Mouse (Mus musculus) embryonic facial prominence, embryonic 11.5 days (tissue): ENCODE results near the gene Gm43191. TPM values are rescaled to one million over a fixed set of nuclear protein-coding genes. Genes with fewer than 3 reads are reported as not detected.
"Not testable (repeated sequence)": the region's sequence is repeated elsewhere in the genome, so short reads cannot be mapped to it uniquely, and the experiment has no call there.

Source experiments
- ATAC-seq: fragments of 200-750 bp; cut with Nextera tagmentation; replicated peaks from 2 replicates; pipeline ENCODE4 v1.8.0; 2017; ENCODE audit warnings: low read depth; ENCODE audit not compliant: insufficient number of reproducible peaks, low FRiP score, low TSS enrichment
- DNase-seq: peaks from one replicate; pipeline ENCODE4 v3.0.0-alpha.2; 2015; ENCODE audit warnings: low spot score
- H3K27ac ChIP-seq: fragments of 300-500 bp; sonication (generic); replicated peaks from 2 replicates; pipeline ENCODE4 v1.5.1; 2014; ENCODE audit warnings: mild to moderate bottlenecking, low read depth, low read length, control low read depth
- H3K27me3 ChIP-seq: fragments of 300-500 bp; sonication (generic); 2 replicates; pipeline ENCODE4 v1.6.1; 2014; ENCODE audit warnings: mild to moderate bottlenecking, low read length, moderate library complexity, mixed read lengths; ENCODE audit not compliant: control insufficient read depth, insufficient read depth
- H3K36me3 ChIP-seq: fragments of 300-500 bp; sonication (generic); replicated peaks from 2 replicates; pipeline ENCODE4 v1.6.1; 2014; ENCODE audit warnings: low read depth, mild to moderate bottlenecking, low read length, moderate library complexity, mixed read lengths; ENCODE audit not compliant: control insufficient read depth, insufficient read depth
- H3K4me1 ChIP-seq: fragments of 300-500 bp; sonication (generic); 2 replicates; pipeline ENCODE4 v1.6.1; 2014; ENCODE audit warnings: low read length, mixed read lengths; ENCODE audit not compliant: control insufficient read depth, insufficient read depth
- H3K4me2 ChIP-seq: fragments of 300-500 bp; sonication (generic); 2 replicates; pipeline ENCODE4 v1.6.1; 2014; ENCODE audit warnings: low read depth, mild to moderate bottlenecking, control low read depth, low read length, moderate library complexity
- H3K4me3 ChIP-seq: fragments of 300-500 bp; sonication (generic); 2 replicates; pipeline ENCODE4 v1.5.1; 2014; ENCODE audit warnings: low read depth, low read length, control low read depth
- H3K9ac ChIP-seq: fragments of 300-500 bp; sonication (generic); replicated peaks from 2 replicates; pipeline ENCODE4 v1.6.1; 2014; ENCODE audit warnings: mild to moderate bottlenecking, control low read depth, low read length
- H3K9me3 ChIP-seq: fragments of 300-500 bp; sonication (generic); replicated peaks from 2 replicates; pipeline ENCODE4 v1.6.1; 2016; ENCODE audit warnings: mild to moderate bottlenecking, low read length, inconsistent platforms, mixed read lengths; ENCODE audit not compliant: control insufficient read depth
- WGBS: fragments of 180-500 bp; shearing (Covaris S2); extraction: QIAGEN DNeasy Blood & Tissue Kit; methylation state at CpG from one replicate; pipeline ENCODE4 v1.1.7; 2014; 5-methylcytosine and 5-hydroxymethylcytosine counted together
- polyA plus RNA-seq: library from polyadenylated mRNA; unstranded; fragments of >200 nt; fragmentation: Nextera tagmentation; extraction: Ambion mirVana; gene quantifications from 2 replicates; pipeline ENCODE4 v1.2.1, GENCODE M21; 2014

Gm43191 gene
- polyA plus RNA-seq, 1 experiment from 2014 or later: not detected

DNA sequence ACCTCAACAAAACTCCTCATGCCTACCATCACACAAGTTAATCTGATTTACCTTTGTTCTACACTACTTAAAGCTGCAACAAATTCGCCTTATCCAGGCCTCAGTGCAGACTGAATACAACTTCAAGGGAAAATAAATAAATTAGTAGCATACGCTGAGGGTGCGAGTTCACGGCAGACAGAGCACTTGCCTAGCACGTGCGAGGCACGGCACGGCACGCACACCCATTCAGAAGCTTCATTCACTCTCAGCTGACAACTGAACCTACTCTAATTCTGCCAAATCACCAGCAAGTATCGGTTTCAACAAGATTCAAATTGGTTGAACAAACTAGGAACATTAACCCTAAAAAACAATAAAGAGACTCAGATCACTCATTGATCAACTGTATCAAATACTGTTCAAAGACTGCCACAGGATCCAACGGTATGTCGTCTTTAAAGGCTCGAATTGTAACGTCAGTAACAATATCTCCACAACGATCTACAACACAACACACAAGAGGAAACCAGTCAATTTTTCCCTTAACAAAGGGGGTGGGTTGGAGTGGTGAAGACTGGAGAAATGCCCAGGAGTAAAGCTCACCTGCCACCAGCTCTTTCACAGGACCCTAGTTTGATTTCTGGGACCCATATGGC, 22.0 kb downstream of the Gm43191 start:
- 61% methylated on average over 15 of the region's 15 CpGs for WGBS
- no peak overlapping the region for H3K4me3 ChIP-seq

DNA sequence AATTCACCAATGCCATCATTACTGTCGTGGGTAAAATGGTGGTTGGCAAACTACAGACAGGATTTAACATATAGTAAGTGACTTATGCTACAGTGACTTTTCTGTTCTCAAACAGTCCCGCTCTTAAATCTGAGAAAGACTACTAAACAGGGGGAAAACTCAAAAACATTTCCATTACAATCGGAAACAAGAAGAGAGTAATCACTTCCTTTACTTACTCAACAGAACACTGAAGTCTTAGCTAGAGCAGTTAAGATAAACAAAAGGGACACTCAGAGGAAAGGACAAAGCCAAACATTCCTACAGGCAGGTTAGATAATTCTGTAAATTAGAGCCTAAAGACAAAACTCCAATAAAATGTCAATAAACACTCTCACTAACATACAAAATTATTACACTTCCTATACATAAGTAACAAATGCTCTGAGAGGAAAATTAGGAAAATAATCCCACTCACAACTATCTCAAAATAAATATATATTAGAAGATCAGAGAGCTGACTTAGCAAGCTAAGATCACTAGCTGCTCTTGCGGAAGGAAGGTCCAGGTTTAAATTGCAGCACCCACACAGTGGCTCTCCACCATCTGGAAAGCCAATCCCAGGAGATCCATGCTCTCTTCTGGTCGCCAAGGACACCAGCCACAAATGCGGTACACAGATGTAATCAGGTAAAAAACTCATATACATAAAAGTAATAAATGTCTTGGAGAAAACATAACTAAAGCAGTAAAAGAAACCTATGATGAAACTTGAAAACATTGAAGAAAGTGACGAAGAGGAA, 24.7 kb downstream of the Gm43191 start:
- WGBS: 82% methylated on average over 7 of the region's 7 CpGs
- DNase-seq (no peak), ATAC-seq (no peak)
- no peaks in the 10 kb centered on the region for H3K27me3 ChIP-seq
- no peaks in the 10 kb centered on the region for H3K4me1 ChIP-seq
- no peak overlapping the region for H3K4me2 ChIP-seq
- no peak overlapping the region for H3K4me3 ChIP-seq
- no peak overlapping the region for H3K27ac ChIP-seq
- no peaks in the 10 kb centered on the region for H3K9me3 ChIP-seq
- no peaks in the 10 kb centered on the region for H3K36me3 ChIP-seq
- no peak overlapping the region for H3K9ac ChIP-seq

More for the DNA sequence above, 22.0 kb downstream of the Gm43191 start:
- Histone ChIP-seq H3K9ac (no peak overlapping the region), H3K4me2 (no peak overlapping the region), H3K4me1 (no peaks in the 10 kb centered on the region), H3K27me3 (no peaks in the 10 kb centered on the region), H3K9me3 (no peaks in the 10 kb centered on the region), H3K27ac (no peak overlapping the region), H3K36me3 (no peaks in the 10 kb centered on the region)
- no peak for ATAC-seq
- DNase-seq: no peak

DNA sequence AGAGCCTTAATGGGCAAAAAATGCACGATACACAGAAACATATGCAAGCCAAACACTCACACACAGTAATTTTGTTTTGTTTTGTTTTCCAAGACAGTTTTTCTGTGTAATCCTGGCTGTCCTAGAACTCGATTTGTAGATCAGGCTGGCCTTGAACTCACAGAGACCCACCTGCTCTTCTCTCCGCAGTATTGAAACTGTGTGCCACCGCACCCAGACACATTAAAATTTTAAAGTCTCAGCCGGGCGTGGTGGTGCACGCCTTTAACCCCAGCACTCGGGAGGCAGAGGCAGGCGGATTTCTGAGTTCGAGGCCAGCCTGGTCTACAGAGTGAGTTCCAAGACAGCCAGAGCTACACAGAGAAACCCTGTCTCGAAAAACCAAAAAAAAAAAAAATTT, 27.0 kb downstream of the Gm43191 start:
- DNase-seq, H3K27ac ChIP-seq, H3K4me3 ChIP-seq, ATAC-seq, H3K27me3 ChIP-seq, H3K9ac ChIP-seq, H3K4me2 ChIP-seq, H3K4me1 ChIP-seq, H3K36me3 ChIP-seq, H3K9me3 ChIP-seq: not testable (repeated sequence)
- 94% methylated on average over 11 of the region's 11 CpGs for WGBS

GRCm38 (mm10) chr3:116653278-116653945, 27.6 kb downstream of the Gm43191 start:
- WGBS: 82% methylated on average over 5 of the region's 5 CpGs

GRCm38 (mm10) chr3:116652033-116652446, 29.0 kb downstream of the Gm43191 start:
- H3K27ac ChIP-seq: no peak overlapping the region
- H3K4me1 ChIP-seq: no peaks in the 10 kb centered on the region
- H3K9me3 ChIP-seq: no peaks in the 10 kb centered on the region
- 78% methylated on average over 3 of the region's 3 CpGs for WGBS
- H3K36me3 ChIP-seq: no peaks in the 10 kb centered on the region
- no peak overlapping the region for H3K9ac ChIP-seq
- no peak overlapping the region for H3K4me2 ChIP-seq
- no peak overlapping the region for H3K4me3 ChIP-seq
- DNase-seq (no peak), ATAC-seq (0 out of 2 replicates have a peak, but pooled peaks have one; percentile 67)
- H3K27me3 ChIP-seq: no peaks in the 10 kb centered on the region

More at GRCm38 (mm10) chr3:116653278-116653945, 27.6 kb downstream of the Gm43191 start:
- DNase-seq: no peak
- no peak overlapping the region for H3K9ac ChIP-seq
- no peaks in the 10 kb centered on the region for H3K9me3 ChIP-seq
- H3K4me3 ChIP-seq: no peak overlapping the region
- H3K27me3 ChIP-seq: no peaks in the 10 kb centered on the region
- no peak overlapping the region for H3K27ac ChIP-seq
- H3K36me3 ChIP-seq: no peaks in the 10 kb centered on the region
- no peaks in the 10 kb centered on the region for H3K4me1 ChIP-seq
- no peak overlapping the region for H3K4me2 ChIP-seq
- no peak for ATAC-seq

GRCm38 (mm10) chr3:116650698-116651097, 30.4 kb downstream of the Gm43191 start:
- ATAC-seq (no peak), DNase-seq (no peak)
- H3K9me3 ChIP-seq: no peaks in the 10 kb centered on the region
- H3K4me3 ChIP-seq: no peak overlapping the region
- WGBS: 97% methylated on average over 9 of the region's 9 CpGs
- H3K4me1 ChIP-seq: no peaks in the 10 kb centered on the region
- no peak overlapping the region for H3K4me2 ChIP-seq
- no peak overlapping the region for H3K9ac ChIP-seq
- H3K36me3 ChIP-seq: no peaks in the 10 kb centered on the region
- no peaks in the 10 kb centered on the region for H3K27me3 ChIP-seq
- H3K27ac ChIP-seq: no peak overlapping the region

DNA sequence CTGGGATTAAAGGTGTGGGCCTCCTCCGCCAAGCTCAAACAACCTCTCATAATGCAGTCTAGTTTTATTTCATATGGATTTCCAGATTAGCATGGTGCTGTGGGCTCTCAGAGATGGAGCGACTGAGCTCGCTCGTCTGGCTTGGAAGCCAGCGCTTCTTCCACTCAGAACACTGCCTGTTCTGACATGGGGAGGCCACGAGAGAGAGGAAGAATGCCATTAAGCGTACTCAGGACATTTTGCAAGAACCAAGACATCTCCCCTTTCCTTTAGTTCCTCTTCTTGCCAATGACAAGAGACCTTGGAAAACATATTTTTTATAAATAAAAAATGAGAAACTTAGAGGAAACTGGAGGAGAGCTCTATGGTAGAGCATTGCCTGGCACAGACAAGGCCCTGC, 32.3 kb downstream of the Gm43191 start:
- no peak for DNase-seq
- no peak overlapping the region for H3K4me2 ChIP-seq

GRCm38 (mm10) chr3:116646387-116646786, 34.7 kb downstream of the Gm43191 start:
- no peak overlapping the region for H3K27ac ChIP-seq
- no peak overlapping the region for H3K4me3 ChIP-seq
- H3K9ac ChIP-seq: no peak overlapping the region
- no peaks in the 10 kb centered on the region for H3K9me3 ChIP-seq
- DNase-seq (no peak), ATAC-seq (no peak)
- 97% methylated on average over 1 of the region's 1 CpGs for WGBS
- H3K4me1 ChIP-seq: no peaks in the 10 kb centered on the region
- H3K36me3 ChIP-seq: no peaks in the 10 kb centered on the region; the same call in none of the 2 replicates
- no peaks in the 10 kb centered on the region for H3K27me3 ChIP-seq
- no peak overlapping the region for H3K4me2 ChIP-seq

More for the DNA sequence above, 32.3 kb downstream of the Gm43191 start:
- no peak for ATAC-seq
- H3K36me3 ChIP-seq: no peaks in the 10 kb centered on the region; the same call in 1 of the 2 replicates
- no peak overlapping the region for H3K27ac ChIP-seq
- H3K27me3 ChIP-seq: no peaks in the 10 kb centered on the region
- H3K4me3 ChIP-seq: no peak overlapping the region
- H3K9ac ChIP-seq: no peak overlapping the region
- WGBS: 90% methylated on average over 7 of the region's 7 CpGs
- no peaks in the 10 kb centered on the region for H3K9me3 ChIP-seq
- H3K4me1 ChIP-seq: no peaks in the 10 kb centered on the region
